Mouse (Mus musculus): ENCODE data around the gene Cdc42. TPM values are rescaled to one million over a fixed set of nuclear protein-coding genes. Genes with fewer than 3 reads are reported as not detected.

Gene Cdc42
- total RNA-seq, 1 experiment from 2014 or later, result 966 TPM

- ATAC-seq (replicated peaks; ENCODE audit: insufficient number of reproducible peaks, low FRiP score, low TSS enrichment, poor library complexity, severe bottlenecking), result no peak
Observed at GRCm38 (mm10) chr4:137271856-137272255, 85.7 kb downstream of the Cdc42 start.

Other genes starting within 250 kb of the Cdc42 start
- gene Wnt4, start 80.2 kb downstream of the Cdc42 start, total RNA-seq (2017), result not detected in 3 replicates
- gene Cela3a, start 52.1 kb upstream of the Cdc42 start, total RNA-seq (2017), result not detected in 3 replicates
- not detected in 3 replicates for gene Cela3b, start 72.8 kb upstream of the Cdc42 start, total RNA-seq (2017)
- gene 1700013G24Rik, start 95.6 kb upstream of the Cdc42 start, total RNA-seq (2017), result not detected in 3 replicates
- under 0.01 TPM in 1 of 3 replicates, not detected in the others for gene Hspg2, start 111.0 kb upstream of the Cdc42 start, total RNA-seq (2017)
- not detected in 3 replicates for gene Ldlrad2, start 216.8 kb upstream of the Cdc42 start, total RNA-seq (2017)
- 142 to 333 TPM (median 161 TPM) in 3 replicates for gene Usp48, start 236.0 kb upstream of the Cdc42 start, total RNA-seq (2017)

All from monocyte, adult 5-6 weeks (primary cell).